Mouse (Mus musculus): ENCODE results near the gene Vps16.

GRCm38 (mm10) chr2:130390993-130391625 lies 33.0 kb upstream of the Vps16 start:
- TF ChIP-seq CEBPB (IDR thresholded peaks at IDR 0.05; ENCODE audit: insufficient read depth, poor library complexity, severe bottlenecking) (no peak), POLR2AphosphoS2 (IDR thresholded peaks at IDR 0.05; ENCODE audit: insufficient read length, low read depth) (no peak), POLR2A (IDR thresholded peaks at IDR 0.05; ENCODE audit: insufficient read length, low read depth) (no peak)

Data from myocyte (in vitro differentiated cells).